Mouse (Mus musculus): ENCODE results near the gene Cdcp1. TPM values are rescaled to one million over a fixed set of nuclear protein-coding genes. Genes with fewer than 3 reads are reported as not detected.
A peak's percentile ranks its signal among the peaks of the same experiment; 100 is the strongest.

The Cdcp1 gene
- total RNA-seq (2021), result not detected
- long read RNA-seq, experiment 1, result 0 reads
- long read RNA-seq, experiment 2, result 0 reads

- intact Hi-C loops (cut with DNase I; ENCODE audit: low total_unique reads), result no loop called here
- no peak for DNase-seq
Measured at GRCm38 (mm10) chr9:123215621-123216440, at the start of gene Cdcp1. Cdcp1 (minus strand) TSS chr9:123216038.

DNA sequence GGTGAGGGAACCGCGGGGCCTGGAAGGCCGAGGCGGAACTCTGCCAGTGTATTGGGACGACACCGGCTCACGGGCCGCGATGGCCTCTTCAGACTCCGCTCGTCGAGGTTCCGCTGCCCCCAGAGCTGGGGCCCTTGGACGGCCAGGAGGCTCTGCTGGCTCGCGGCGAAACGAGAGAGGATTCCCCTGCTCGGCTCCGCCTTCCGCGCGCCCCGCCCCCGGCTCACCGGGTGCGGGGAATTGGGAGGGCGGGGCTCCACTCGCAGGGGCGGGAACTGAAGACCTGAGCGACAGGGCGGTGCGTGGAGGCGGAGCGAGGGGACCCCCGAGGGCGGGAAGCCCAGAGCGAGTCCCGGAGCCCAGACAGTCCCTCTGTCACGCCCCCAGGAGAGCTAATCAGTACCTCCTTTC is 44.8 kb upstream of the Cdcp1 start, which contains the start of gene Tmem158:
TSS of gene Tmem158 (minus strand) at position 154 of the 411 bp plus-strand sequence.
- intact Hi-C loops (cut with DNase I; ENCODE audit: low total_unique reads), result no loop called here
- peak; percentile 81 for DNase-seq

DNA sequence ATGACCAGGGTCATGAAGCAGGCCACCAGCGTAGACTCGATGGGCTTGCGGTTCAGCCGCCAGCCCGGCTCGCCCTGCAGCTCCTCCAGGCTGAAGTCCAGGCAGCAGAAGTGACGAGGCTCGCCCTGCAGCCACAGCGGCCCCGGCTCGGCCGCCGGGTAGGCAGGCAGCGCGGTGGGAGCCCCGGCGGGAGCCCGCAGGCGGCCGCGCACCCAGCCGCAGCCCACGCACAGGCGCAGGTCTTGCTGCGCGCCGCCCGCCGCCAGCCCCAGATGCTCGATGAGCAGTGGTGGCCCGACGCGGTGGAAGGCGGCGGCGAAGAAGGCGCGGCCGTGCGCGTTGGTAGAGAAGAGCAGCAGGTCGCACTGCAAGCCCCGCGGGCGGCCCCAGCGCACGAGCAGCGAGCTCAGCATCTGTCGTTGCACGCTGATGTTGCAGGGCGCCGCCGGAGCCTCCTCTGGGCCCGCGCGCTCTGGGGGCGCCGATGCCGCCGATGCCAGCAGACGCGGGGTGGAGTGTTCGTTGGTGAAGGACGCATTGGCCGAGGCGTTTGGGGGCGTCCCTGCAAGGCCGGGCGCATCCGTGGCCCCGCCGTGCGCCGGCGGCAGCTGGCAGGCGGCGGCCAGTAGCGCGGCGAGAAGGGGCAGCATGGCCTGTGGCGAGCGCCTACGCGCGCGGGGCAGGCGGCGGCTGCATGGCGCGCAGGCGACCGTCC is 44.2 kb upstream of the Cdcp1 start:
- DNase-seq, result peak; percentile 36
- intact Hi-C loops (cut with DNase I; ENCODE audit: low total_unique reads), result loop anchor here (5.0 kb wide), 1 partner anchor 182 kb away; no protein-coding TSS in a partner anchor

DNA sequence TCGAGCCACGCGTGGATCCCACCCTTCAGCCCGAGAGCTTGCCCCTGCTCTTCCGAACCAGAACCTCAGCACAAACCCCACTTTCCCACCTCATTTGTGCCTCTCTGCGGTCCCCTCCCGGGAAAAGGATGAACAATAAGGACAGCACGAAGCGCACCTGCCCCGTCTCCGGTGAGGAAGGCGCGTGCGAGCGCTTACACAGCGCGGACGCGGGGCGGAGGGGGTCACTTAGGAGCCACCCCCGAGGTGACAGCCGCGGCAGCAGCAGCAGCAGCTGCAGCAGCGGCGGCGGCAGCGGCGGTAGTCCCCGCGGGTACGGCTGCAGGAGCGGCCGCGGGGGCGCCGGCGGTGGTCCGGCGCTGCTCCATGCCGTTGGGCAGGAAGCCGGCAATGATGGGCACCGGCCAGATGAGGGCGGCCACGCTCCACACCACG is 43.6 kb upstream of the Cdcp1 start:
- intact Hi-C loops (cut with DNase I; ENCODE audit: low total_unique reads), result loop anchor here (5.0 kb wide), 1 partner anchor 183 kb away; no protein-coding TSS in a partner anchor
- peak; percentile 84 for DNase-seq

DNA sequence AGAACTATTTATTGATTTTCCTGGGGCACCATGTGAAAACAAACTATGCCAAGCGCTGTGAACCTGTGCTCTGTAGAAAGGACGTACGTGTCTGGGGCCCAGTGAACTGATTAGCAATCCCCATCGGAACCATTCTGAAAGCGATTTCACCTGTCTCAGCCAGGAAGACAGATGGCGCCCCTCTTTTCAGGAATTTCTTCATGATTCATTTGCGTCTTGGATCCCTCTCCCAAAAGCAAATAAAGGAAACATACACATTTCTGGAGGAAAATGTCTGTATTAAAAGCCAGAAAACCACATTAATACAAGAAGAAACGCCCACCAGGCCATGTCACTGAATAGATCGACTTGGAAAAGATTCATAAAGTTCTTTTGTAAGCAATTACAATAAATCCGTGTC is 43.0 kb upstream of the Cdcp1 start:
- no peak for DNase-seq
- intact Hi-C loops (cut with DNase I; ENCODE audit: low total_unique reads), result loop anchor here (5.0 kb wide), 1 partner anchor 184 kb away; no protein-coding TSS in a partner anchor

DNA sequence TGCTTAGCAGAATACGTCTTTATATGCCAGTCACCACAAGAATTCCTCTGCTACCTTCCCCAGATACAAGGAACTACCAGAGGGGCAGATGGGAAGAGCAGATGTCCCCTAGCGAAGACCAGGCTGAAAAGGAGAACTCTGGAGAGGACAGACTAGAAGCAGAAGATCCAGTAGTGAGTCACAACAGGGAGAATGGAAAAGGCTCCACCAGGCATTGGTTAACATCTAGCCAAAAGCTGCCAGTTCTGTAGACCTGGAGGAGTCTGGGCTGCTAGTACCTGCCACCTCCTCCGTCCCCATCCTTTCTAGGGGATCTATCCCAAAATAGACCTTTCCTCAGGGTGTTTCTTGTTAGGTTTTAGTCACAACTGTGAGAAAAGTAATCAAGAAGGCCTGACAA is 39.9 kb upstream of the Cdcp1 start:
- DNase-seq, result no peak
- intact Hi-C loops (cut with DNase I; ENCODE audit: low total_unique reads), result loop anchor here (2.0 to 5.0 kb wide), 2 partner anchors 93 to 187 kb away; no protein-coding TSS in a partner anchor

DNA sequence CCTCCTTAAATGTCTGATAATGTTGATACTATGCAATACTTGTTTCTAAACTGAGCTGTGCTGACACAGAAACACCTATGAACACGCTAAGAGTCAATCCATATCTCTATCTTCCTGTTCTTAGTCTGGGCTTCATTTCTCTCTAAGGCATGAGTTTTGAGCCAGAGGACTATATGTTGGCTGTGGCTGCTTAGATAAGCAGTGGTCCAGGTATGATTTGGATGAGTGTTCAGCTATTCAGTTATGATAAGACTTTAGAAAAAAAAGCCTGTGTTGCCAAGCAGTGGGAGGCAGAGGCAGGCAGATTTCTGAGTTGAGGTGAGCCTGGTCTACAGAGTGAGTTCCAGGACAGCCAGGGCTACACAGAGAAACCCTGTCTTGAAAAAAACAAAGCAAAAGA is 32.2 kb upstream of the Cdcp1 start:
- intact Hi-C loops (cut with DNase I; ENCODE audit: low total_unique reads), result no loop called here

GRCm38 (mm10) chr9:123245146-123245545 is 29.3 kb upstream of the Cdcp1 start:
- intact Hi-C loops (cut with DNase I; ENCODE audit: low total_unique reads), result no loop called here
- DNase-seq, result no peak

More for the DNA sequence above, 32.2 kb upstream of the Cdcp1 start:
- no peak for DNase-seq

DNA sequence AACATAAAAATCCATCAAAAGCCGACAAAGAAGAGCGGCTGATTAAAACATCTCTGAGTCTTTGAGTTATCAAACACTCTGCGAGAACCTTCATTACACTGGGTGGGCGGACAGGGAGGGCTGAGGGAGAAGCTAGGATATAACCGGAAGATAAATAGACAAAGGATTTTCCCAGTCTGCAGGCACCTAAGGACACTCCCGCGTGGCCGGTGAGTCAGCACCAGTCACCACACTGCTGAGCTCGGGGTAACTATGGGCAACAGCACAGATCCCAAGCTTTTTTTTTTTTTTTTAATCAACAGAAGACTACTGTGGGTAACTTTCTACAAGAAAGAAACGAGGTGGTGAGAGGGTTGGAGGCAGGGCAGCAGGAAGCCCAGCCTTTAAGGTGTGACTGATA is 28.1 kb upstream of the Cdcp1 start:
- no peak for DNase-seq
- intact Hi-C loops (cut with DNase I; ENCODE audit: low total_unique reads), result no loop called here

DNA sequence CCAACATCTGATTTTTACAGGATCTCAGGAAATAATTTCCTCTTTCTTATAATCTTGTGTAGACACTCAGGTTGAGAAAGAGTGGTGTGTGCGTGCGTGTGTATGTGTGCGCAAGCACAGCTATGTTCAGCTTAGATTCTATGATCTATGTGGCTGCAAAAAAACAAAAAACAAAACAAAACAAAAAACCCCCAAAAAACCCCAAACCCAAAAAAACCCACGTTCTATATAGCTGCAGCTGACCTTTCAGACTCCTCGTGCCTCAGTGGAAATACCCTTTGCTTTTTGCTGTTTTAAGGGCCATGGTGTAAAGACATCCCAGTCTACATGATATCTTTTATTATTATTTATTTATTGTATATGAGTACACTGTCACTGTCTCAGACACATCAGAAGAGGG is 25.4 kb upstream of the Cdcp1 start:
- intact Hi-C loops (cut with DNase I; ENCODE audit: low total_unique reads), result no loop called here

DNA sequence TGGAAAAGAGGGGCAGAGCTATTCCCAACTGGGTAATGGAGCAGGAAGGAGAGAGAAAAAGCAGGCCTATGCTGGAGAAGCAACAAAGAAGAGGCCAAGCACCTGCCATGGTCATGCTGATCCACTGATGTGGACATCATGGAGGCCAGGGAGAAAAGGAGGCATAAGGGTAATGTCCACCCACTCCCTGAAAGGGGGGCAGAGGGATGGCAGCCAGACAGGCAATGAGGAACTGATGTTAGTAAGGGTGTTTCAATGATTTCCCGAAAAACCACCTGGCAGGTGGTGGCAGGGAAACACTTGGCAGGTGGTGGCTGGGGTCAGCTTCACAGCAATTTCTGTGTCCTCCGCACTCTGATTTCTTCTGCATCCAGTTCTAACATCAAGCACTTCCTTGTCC is 24.9 kb upstream of the Cdcp1 start:
- intact Hi-C loops (cut with DNase I; ENCODE audit: low total_unique reads), result no loop called here
- DNase-seq, result no peak

More for the DNA sequence above, 25.4 kb upstream of the Cdcp1 start:
- no peak for DNase-seq

GRCm38 (mm10) chr9:123240271-123240670 is 24.4 kb upstream of the Cdcp1 start:
- DNase-seq, result no peak
- intact Hi-C loops (cut with DNase I; ENCODE audit: low total_unique reads), result no loop called here

- intact Hi-C loops (cut with DNase I; ENCODE audit: low total_unique reads), result no loop called here
- no peak for DNase-seq
Measured at GRCm38 (mm10) chr9:123239651-123240050, 23.8 kb upstream of the Cdcp1 start.

GRCm38 (mm10) chr9:123238256-123239045 is 22.6 kb upstream of the Cdcp1 start:
- intact Hi-C loops (cut with DNase I; ENCODE audit: low total_unique reads), result no loop called here
- DNase-seq, result no peak

DNA sequence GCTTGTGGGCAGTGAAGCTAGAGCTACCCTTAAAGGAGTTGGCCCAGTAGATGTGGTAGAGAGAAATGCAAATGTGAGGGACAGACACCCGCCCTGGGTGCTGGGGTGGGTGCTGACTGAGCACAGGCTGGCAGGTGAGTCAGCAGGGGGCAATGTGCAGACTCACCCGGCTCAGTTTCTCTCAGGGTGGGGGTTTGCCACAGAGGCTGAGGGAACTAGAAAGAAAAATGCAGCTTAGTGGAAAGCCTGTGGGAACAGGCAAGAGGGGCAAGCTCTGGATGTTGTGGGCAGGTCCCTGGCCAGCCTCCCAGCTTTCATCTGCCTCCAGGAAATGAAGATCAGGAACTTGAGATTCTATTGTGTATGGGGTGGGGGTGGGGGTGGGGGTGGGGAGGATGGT is 21.9 kb upstream of the Cdcp1 start:
- intact Hi-C loops (cut with DNase I; ENCODE audit: low total_unique reads), result no loop called here
- peak; percentile 49 for DNase-seq

GRCm38 (mm10) chr9:123235621-123236020 is 19.8 kb upstream of the Cdcp1 start:
- intact Hi-C loops (cut with DNase I; ENCODE audit: low total_unique reads), result no loop called here
- DNase-seq, result no peak

DNA sequence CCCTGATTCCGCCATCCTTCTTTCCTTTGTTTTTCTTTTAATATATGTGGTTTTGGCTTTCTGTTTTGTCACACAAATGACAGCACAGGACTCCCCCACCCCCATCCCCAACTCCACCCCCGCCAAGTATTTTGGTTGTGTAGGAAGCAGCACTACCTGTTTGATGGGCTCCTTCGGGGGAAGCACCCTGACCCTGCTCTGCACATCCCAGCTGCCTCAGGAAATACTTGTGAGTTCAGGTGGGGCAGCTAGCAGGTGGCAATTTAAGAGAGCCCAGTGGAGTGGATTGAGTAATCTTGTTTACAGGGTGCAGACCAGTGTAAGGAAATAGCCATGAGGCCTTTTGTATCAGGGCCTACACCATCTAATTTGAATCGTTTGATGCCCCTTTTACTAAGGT is 14.0 kb upstream of the Cdcp1 start:
- intact Hi-C loops (cut with DNase I; ENCODE audit: low total_unique reads), result no loop called here
- DNase-seq, result no peak

DNA sequence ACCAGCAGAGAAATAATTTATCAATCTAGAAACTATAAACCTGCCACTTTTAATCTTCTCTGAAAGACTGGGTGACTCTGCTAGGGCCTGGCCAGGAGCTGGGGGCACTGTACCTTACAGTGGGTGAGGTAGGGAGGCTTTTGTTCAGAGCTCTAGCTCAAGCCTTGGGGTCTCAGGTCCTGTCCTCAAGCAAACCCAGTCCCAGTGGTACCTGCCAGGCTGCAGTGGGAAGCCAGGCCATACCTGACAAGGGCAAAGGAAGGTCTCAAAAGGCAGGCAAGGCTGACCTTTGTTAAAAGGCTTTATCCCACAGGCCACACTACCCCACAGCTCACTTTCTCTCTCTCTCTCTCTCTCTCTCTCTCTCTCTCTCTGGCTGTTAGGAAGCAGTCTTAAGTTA is 12.8 kb upstream of the Cdcp1 start:
- no peak for DNase-seq
- intact Hi-C loops (cut with DNase I; ENCODE audit: low total_unique reads), result no loop called here

GRCm38 (mm10) chr9:123227106-123227750 is 11.4 kb upstream of the Cdcp1 start:
- DNase-seq, result no peak
- intact Hi-C loops (cut with DNase I; ENCODE audit: low total_unique reads), result no loop called here

Measured in gastrocnemius, postnatal 14 days (tissue).